9 mouse cellular contexts compared by ENCODE assay signal in genomic region chr7:92235541-92236031, GRCm38 (mm10).
DNase-seq lines count a peak whose midpoint lies in the region; ATAC-seq and TF ChIP-seq lines count a peak whose summit lies in the region.
"Had no signal": no experiment of that assay in that cellular context is flagged by ENCODE, and none has a peak within 500 bp of the region (broad histone marks: within the 10 kb centered on the region; RNA-seq: fewer than 3 reads in every experiment).

No protein-coding gene starts in this region.

- peak overlapping the region; percentile 52; the same call in 1 of the 2 replicates for H3K27ac ChIP-seq in left cerebral cortex, adult 2 months
- peak overlapping the region; percentile 46 for H3K27ac ChIP-seq in hindbrain, embryonic 16.5 days (ENCODE audit: low read depth, low read length)
- peak overlapping the region; percentile 65 for H3K27ac ChIP-seq in neural tube, embryonic 14.5 days (ENCODE audit: low read depth, low read length)
- H3K27ac ChIP-seq in thymus, adult 2 months (ENCODE audit: control insufficient read depth, insufficient read depth, low read length) = no peak overlapping the region
- H3K27ac ChIP-seq: heart, embryonic 15.5 days had no signal

- intact Hi-C loops in left cerebral cortex, adult 2 months (cut with DNase I) = no loop called here

- peak; percentile 59 for ATAC-seq in hindbrain, embryonic 16.5 days
- peak; percentile 66 for ATAC-seq in neural tube, embryonic 14.5 days (ENCODE audit: low read depth)
- ATAC-seq in erythroblast, adult 5-6 weeks (replicated peaks; ENCODE audit: low FRiP score, poor library complexity, severe bottlenecking) = no peak
- ATAC-seq in granulocyte monocyte progenitor cell, adult 5-6 weeks (replicated peaks; ENCODE audit: poor library complexity, severe bottlenecking) = no peak

- 6% methylated on average over 12 of the region's 12 CpGs for WGBS in hindbrain, embryonic 16.5 days
- 12% methylated on average over 12 of the region's 12 CpGs for WGBS in neural tube, embryonic 14.5 days
- WGBS in thymus, adult 2 months = 87% methylated on average over 12 of the region's 12 CpGs

- no peaks in the 10 kb centered on the region for H3K9me3 ChIP-seq in hindbrain, embryonic 16.5 days (ENCODE audit: control insufficient read depth, low read length)
- H3K9me3 ChIP-seq in neural tube, embryonic 14.5 days (ENCODE audit: control insufficient read depth, low read length) = no peaks in the 10 kb centered on the region
- H3K9me3 ChIP-seq: heart, embryonic 15.5 days had no signal

- no peaks in the 10 kb centered on the region for H3K27me3 ChIP-seq in hindbrain, embryonic 16.5 days (replicated peaks; ENCODE audit: control insufficient read depth, insufficient read depth, low read length)
- no peaks in the 10 kb centered on the region for H3K27me3 ChIP-seq in neural tube, embryonic 14.5 days (ENCODE audit: control insufficient read depth, insufficient read depth, low read length)
- H3K27me3 ChIP-seq in thymus, adult 2 months (ENCODE audit: control insufficient read depth, insufficient read depth, low read length) = no peaks in the 10 kb centered on the region
- H3K27me3 ChIP-seq: heart, embryonic 15.5 days had no signal

- peak overlapping the region; percentile 60 for H3K9ac ChIP-seq in hindbrain, embryonic 16.5 days (ENCODE audit: low read depth, low read length)
- peak overlapping the region; percentile 57 for H3K9ac ChIP-seq in neural tube, embryonic 14.5 days (replicated peaks; ENCODE audit: low read depth, low read length)
- H3K9ac ChIP-seq: heart, embryonic 15.5 days had no signal

- H3K4me1 ChIP-seq in hindbrain, embryonic 16.5 days (ENCODE audit: control insufficient read depth, insufficient read depth, low read depth, low read length) = no peaks in the 10 kb centered on the region; the same call in 1 of the 2 replicates
- H3K4me1 ChIP-seq in neural tube, embryonic 14.5 days (ENCODE audit: control insufficient read depth, insufficient read depth, low read length) = peaks cover 3% of the 10 kb centered on the region; the same call in 1 of the 2 replicates
- H3K4me1 ChIP-seq in thymus, adult 2 months (replicated peaks; ENCODE audit: control insufficient read depth, insufficient read depth, low read length) = no peaks in the 10 kb centered on the region
- H3K4me1 ChIP-seq: heart, embryonic 15.5 days had no signal

- TF ChIP-seq POLR2A in thymus, adult 2 months (IDR thresholded peaks at IDR 0.05; ENCODE audit: control insufficient read depth, extremely low read depth, insufficient read depth, low read length, poor library complexity) = no peak

- H3K4me3 ChIP-seq in left cerebral cortex, adult 2 months = peak overlapping the region; percentile 57
- H3K4me3 ChIP-seq in hindbrain, embryonic 16.5 days (ENCODE audit: low read length) = peak overlapping the region; percentile 52
- peak overlapping the region; percentile 46 for H3K4me3 ChIP-seq in neural tube, embryonic 14.5 days (ENCODE audit: low read depth, low read length)
- H3K4me3 ChIP-seq in thymus, adult 2 months (ENCODE audit: control insufficient read depth, insufficient read depth, low read length) = no peak overlapping the region
- H3K4me3 ChIP-seq: heart, embryonic 15.5 days had no signal

- peak overlapping the region; percentile 57 for H3K4me2 ChIP-seq in hindbrain, embryonic 16.5 days (ENCODE audit: low read length)
- peak overlapping the region; percentile 63 for H3K4me2 ChIP-seq in neural tube, embryonic 14.5 days (ENCODE audit: low read depth, low read length)
- H3K4me2 ChIP-seq: heart, embryonic 15.5 days had no signal

- no peak for DNase-seq in left cerebral cortex, adult 2 months (ENCODE audit: extremely low spot score in 1 of 2, low spot score in 2 of 2)
- no peak for DNase-seq in left cerebral cortex, adult 8-10 months (ENCODE audit: low spot score in 2 of 2)
- DNase-seq in embryo, embryonic 9.5 days (ENCODE audit: extremely low spot score) = peak; percentile 20
- DNase-seq in thymus, adult 2 months = no peak

- TF ChIP-seq CTCF in left cerebral cortex, adult 2 months (IDR thresholded peaks at IDR 0.05) = no peak
- no peak for TF ChIP-seq CTCF in thymus, adult 2 months (IDR thresholded peaks at IDR 0.05; ENCODE audit: borderline replicate concordance, control insufficient read depth, extremely low read depth, insufficient read depth, low read length, poor library complexity)

- no peaks in the 10 kb centered on the region for H3K36me3 ChIP-seq in hindbrain, embryonic 16.5 days (ENCODE audit: control insufficient read depth, insufficient read depth, low read length)
- H3K36me3 ChIP-seq in neural tube, embryonic 14.5 days (ENCODE audit: control insufficient read depth, insufficient read depth, low read length) = no peaks in the 10 kb centered on the region
- H3K36me3 ChIP-seq in thymus, adult 2 months (ENCODE audit: control insufficient read depth, insufficient read depth, low read length) = no peaks in the 10 kb centered on the region
- H3K36me3 ChIP-seq: heart, embryonic 15.5 days had no signal

Comparison
In these comparisons a context has a peak if more than half of its experiments do, and no peak if none do; other contexts are left out.
1. ATAC-seq: peak in hindbrain, embryonic 16.5 days (single experiment) and neural tube, embryonic 14.5 days (single experiment); none in erythroblast, adult 5-6 weeks (single experiment) and granulocyte monocyte progenitor cell, adult 5-6 weeks (single experiment).